Mouse (Mus musculus) left cerebral cortex, adult 2 months (tissue): ENCODE measurements around the gene Zc3h14. TPM values are rescaled to one million over a fixed set of nuclear protein-coding genes. Genes with fewer than 3 reads are reported as not detected.

ENCODE experiments used
- DNase-seq, 2 experiments: peaks; one replicate each; pipeline ENCODE4 v3.0.0; 2021 to 2022; ENCODE audit warnings: low spot score in 2 of 2, mixed read lengths in 1 of 2; ENCODE audit errors: extremely low spot score in 1 of 2
- H3K27ac ChIP-seq: fragments of 200-600 bp; 2 replicates; pipeline ENCODE4 v1.8.1; 2022
- H3K4me3 ChIP-seq: fragments of 200-600 bp; 2 replicates; pipeline ENCODE4 v1.8.1; 2022
- CTCF ChIP-seq: fragments of 200-600 bp; IDR thresholded peaks from 2 replicates; pipeline ENCODE4 v1.8.1; 2022; ENCODE audit warnings: antibody characterized with exemption, mild to moderate bottlenecking, moderate library complexity
- intact Hi-C: fragments of 180-260 bp; cut with DNase I; formaldehyde crosslinking; loops from one replicate; pipeline ENCODE4 v1.15.1; 2025
- total RNA-seq, 2 experiments: library from RNA; stranded (reverse); gene quantifications; 2 replicates each; pipeline ENCODE4 v1.2.3; 2021

Gene Zc3h14
- total RNA-seq, 2 experiments from 2014 or later = 93.1 to 96.1 TPM

GRCm38 (mm10) chr12:98804078-98804748 is 57.4 kb downstream of the Zc3h14 start:
- Histone ChIP-seq H3K4me3 (no peak overlapping the region), H3K27ac (no peak overlapping the region)
- no peak for TF ChIP-seq CTCF
- no peak for DNase-seq
- intact Hi-C loops = loop anchor here (5.0 kb wide), 1 partner anchor 1928 kb away; no protein-coding TSS in a partner anchor

GRCm38 (mm10) chr12:98820781-98821180 is 74.0 kb downstream of the Zc3h14 start:
- DNase-seq = no peak
- Histone ChIP-seq H3K27ac (no peak overlapping the region), H3K4me3 (no peak overlapping the region)
- TF ChIP-seq CTCF = no peak
- intact Hi-C loops = no loop called here

- intact Hi-C loops = no loop called here
- TF ChIP-seq CTCF = no peak
- no peak for DNase-seq
- Histone ChIP-seq H3K27ac (no peak overlapping the region), H3K4me3 (no peak overlapping the region)
These were observed 84.4 kb downstream of the Zc3h14 start for GRCm38 (mm10) chr12:98831122-98831521.

DNA sequence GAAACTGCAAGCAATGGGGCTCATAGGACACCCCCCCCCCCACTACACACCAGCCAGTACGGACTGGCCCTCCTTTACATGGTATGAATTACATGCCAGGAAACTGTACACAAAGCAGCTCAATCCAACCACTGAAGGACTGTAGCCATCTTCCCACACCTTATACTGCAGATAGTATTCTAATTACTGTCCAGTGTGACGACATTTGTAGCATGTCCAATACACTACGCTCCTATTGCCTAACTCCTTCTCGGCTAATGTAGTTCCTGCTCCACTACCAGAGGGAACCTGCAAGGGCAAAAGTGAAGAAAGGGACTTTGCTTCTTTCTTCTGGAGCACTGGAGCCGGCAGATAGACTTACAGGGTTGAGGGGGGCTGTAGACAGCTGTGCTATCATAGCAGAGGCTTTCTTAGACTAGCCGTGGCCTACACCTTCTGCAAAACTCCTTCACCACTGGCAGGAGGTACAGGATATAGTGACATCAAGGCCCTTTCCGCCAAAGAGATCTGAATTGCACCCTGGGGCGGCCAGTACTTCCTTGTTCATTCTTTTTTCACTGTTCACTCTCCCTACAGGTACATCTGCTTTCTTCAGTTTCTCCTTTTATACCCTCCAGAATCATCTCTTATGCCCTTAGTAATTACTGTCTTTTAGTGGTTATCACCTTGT is 86.3 kb downstream of the Zc3h14 start:
- H3K4me3 ChIP-seq = no peak overlapping the region
- no peak overlapping the region for H3K27ac ChIP-seq
- intact Hi-C loops = no loop called here
- no peak for TF ChIP-seq CTCF
- no peak for DNase-seq

GRCm38 (mm10) chr12:98833901-98834300 is 87.1 kb downstream of the Zc3h14 start:
- no peak for TF ChIP-seq CTCF
- DNase-seq = no peak
- intact Hi-C loops = no loop called here
- Histone ChIP-seq H3K27ac (no peak overlapping the region), H3K4me3 (no peak overlapping the region)

GRCm38 (mm10) chr12:98834879-98835278 is 88.1 kb downstream of the Zc3h14 start:
- intact Hi-C loops = no loop called here
- no peak for TF ChIP-seq CTCF
- no peak overlapping the region for H3K27ac ChIP-seq
- no peak overlapping the region for H3K4me3 ChIP-seq
- no peak for DNase-seq

GRCm38 (mm10) chr12:98835466-98835865 is 88.7 kb downstream of the Zc3h14 start:
- TF ChIP-seq CTCF = no peak
- H3K27ac ChIP-seq = no peak overlapping the region
- DNase-seq = no peak
- no peak overlapping the region for H3K4me3 ChIP-seq
- intact Hi-C loops = no loop called here

Other genes starting within 250 kb of the Zc3h14 start
- gene Kcnk10, start 168.7 kb upstream of the Zc3h14 start, total RNA-seq = 10 to 100 TPM; 15.9 to 18.1 TPM
- gene Spata7, start 118.8 kb upstream of the Zc3h14 start, total RNA-seq = 10 to 100 TPM; 34.3 to 39.7 TPM
- 10 to 100 TPM in 1 of 2 experiments, 1 to 10 TPM in 1; 7.9 to 12.6 TPM for gene Ptpn21, start 9.6 kb upstream of the Zc3h14 start, total RNA-seq
- gene Eml5, start 154.5 kb downstream of the Zc3h14 start, total RNA-seq = 10 to 100 TPM; 93.3 TPM
- 10 to 100 TPM; 44.1 to 48.0 TPM for gene Ttc8, start 173.6 kb downstream of the Zc3h14 start, total RNA-seq